Mouse (Mus musculus): Measurements from ENCODE around the gene Mob3b. TPM values are rescaled to one million over a fixed set of nuclear protein-coding genes. Genes with fewer than 3 reads are reported as not detected.

Gene Mob3b
- total RNA-seq, 2 experiments from 2014 or later: 20.9 to 24.1 TPM

GRCm38 (mm10) chr4:35063146-35063719, 94.1 kb downstream of the Mob3b start:
- DNase-seq: no peak

DNA sequence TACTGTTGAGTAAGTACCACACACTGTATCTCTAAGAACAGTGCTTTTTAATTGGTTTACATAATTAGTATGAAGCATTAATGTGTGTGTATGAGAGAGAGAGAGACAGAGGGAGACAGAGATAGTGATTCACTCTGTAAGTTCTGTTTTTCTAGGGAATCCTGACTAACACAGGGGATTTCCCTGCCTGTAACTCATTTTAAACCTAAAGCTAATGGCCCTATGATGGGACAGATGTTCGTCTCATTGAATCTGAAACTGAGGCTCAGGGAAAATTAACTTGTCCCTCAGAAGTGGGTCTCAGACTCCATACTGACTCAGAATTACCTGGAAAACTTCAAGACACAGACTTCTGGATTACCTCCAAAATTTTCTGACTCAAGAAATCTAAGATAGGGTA, 96.3 kb downstream of the Mob3b start:
- DNase-seq: no peak

- no peak for DNase-seq
Observed at GRCm38 (mm10) chr4:35060401-35060800, 96.9 kb downstream of the Mob3b start.

- DNase-seq: no peak
Observed at GRCm38 (mm10) chr4:35054362-35054761, 102.9 kb downstream of the Mob3b start.

GRCm38 (mm10) chr4:35052174-35052942, 104.9 kb downstream of the Mob3b start:
- DNase-seq: no peak

DNA sequence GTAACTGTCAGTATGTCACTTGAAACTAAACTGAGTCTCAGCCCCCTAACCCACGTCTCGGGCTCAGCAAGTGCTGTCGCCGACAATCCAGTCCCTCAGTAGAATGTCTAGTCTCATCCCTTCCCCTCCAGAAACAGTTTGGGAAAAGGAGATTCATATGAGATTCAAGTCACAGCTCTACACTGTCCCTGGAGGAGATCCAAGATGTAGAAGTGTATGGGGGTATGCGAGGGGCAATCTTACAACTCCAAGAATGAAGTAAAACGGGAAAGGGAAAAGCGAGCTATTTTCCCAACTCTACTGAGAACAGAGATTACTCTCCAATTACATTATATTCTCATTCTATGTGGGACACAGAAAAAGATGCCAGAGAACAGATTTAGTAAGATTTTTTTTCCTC, 106.1 kb downstream of the Mob3b start:
- DNase-seq: no peak

GRCm38 (mm10) chr4:35049742-35050058, 107.6 kb downstream of the Mob3b start:
- no peak for DNase-seq

GRCm38 (mm10) chr4:35049036-35049741, 108.1 kb downstream of the Mob3b start:
- DNase-seq: no peak

DNA sequence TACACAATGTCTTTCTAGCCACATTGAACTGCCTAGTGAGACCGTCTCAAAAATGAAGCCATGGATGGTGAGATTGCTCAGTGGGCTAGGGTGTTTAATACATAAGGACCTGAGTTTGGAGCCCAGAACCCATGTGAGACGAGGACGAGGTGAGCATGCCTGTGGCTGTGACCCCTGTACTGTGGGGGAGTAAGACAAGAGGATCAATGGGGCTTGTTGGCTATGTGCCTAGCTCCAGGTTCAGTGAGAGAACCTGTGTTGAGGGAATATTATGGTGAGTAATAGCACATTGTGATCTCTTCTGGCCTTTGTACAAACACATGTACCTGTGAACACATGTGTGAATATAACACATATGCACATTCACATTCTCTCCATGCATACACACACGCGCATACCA, 116.4 kb downstream of the Mob3b start:
- DNase-seq: no peak

- DNase-seq: no peak
Observed at GRCm38 (mm10) chr4:35040306-35040705, 117.0 kb downstream of the Mob3b start.

DNA sequence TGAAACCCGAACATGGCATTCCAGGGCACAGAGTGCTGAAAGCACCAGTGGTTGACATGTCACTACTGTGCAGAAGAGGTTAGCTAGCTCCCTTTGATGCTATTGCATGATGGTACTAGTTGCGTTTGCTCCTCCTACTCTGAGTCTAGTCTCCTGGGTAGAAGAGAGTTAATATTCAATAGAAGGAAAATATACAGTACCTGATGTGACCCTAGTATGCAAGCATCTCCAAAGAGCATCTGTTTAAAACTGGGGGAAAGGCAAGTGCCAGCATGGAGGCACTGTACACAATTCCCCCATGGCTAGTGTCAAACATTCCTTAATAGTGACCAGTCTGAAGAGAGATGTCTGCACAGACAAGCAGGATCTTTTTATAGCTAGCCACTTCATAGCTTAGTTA, 119.5 kb downstream of the Mob3b start:
- DNase-seq: no peak

DNA sequence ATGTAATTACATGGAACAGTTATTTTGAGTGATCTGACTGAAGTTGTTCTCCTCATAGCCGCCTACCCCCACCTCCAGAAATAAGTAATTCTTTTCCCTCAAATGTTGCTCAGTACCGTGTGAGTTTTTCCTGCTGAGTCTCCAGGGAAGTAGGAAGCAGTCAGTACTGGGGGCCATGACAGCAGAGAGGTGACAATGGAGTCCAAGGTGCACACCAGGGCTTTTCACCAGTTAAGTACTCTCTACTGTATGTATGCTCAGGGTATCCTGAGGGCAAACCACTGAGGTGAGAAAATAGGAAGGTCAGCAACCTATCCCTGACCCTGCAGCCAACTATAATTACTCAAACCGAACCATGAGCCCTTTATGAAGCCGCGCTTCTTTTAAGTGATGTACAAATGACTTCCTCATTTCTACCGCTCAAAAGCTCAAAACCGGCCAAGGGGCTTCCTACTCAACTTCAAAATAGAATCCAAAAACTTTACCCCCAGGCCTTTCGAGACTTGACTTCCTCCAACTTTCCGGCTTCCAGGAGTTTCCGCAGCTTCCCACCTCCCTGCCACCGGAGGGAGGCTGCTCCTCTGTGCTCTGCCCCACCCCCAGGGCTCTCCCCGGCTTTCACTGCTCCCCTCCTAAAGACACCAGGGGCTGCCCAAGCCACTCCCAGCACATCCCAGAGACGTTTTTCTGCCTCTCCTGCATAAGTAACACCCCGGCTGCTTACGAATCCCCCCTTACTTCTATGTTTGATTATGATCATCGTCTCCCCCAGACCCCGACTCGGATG, 122.6 kb downstream of the Mob3b start:
- no peak for DNase-seq

- no peak for DNase-seq
Observed at GRCm38 (mm10) chr4:35032758-35033157, 124.5 kb downstream of the Mob3b start.

GRCm38 (mm10) chr4:35031623-35032022, 125.7 kb downstream of the Mob3b start:
- no peak for DNase-seq

DNA sequence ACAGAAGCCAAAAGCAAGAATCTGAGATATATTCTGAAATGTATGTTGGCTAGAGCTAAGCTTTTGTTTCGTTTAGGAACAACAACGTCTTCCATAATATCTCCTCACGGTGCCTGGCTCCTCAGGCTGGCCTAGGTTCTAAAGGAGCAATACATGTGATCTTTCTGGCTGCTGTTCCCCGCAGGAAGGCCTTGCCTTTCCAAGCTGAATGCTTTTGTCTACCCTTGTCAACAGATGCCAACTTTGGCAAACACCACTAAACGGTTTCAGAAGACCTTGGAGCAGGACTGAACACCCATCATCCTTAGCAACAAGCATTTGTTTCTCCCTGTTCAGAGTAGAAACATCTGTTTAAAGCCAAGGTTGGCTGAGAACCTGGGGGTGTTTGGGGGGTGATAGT, 126.1 kb downstream of the Mob3b start:
- peak; percentile 40 for DNase-seq

DNA sequence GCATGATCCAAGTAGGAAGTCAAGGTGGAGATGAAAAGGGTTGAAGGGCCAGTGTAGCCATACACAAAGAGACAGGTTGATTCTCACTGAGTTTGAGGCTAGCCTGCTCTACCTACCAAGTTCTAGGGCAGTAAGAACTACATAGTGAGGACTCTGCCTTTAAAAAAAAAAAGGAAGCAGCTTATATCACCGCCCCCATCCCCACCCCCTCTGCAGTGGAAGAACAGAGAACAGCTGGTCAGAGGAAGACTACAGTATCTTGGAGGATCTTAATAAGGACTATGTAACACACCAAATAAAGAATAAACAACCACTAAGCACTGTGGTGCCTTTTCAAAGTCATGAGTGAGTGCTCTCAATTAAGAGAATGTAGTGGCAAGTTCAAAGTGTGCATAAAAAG, 138.9 kb downstream of the Mob3b start:
- DNase-seq: no peak

GRCm38 (mm10) chr4:35012401-35013307, 144.6 kb downstream of the Mob3b start:
- peak; percentile 29 for DNase-seq

- DNase-seq: no peak
Observed at GRCm38 (mm10) chr4:35006541-35007260, 150.6 kb downstream of the Mob3b start.

DNA sequence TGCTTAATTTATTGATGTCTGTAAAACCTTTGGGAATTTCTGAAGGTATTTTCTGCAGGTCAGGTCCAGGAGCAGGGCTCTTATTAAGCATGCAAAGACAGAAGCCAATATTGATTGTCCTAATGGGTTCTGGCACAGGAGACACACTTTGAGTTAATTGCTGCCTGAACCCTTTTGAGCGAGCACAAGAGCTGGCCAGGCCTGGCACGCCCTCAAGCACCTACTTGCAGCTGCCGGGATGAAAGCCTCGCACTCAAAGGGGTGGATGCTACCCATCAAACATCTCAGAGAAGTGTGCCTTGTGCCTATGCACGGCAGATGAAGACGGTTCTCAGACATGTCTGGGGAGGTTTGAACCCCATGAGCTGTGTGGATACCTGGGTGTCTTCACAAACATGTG, 151.2 kb downstream of the Mob3b start:
- no peak for DNase-seq

- DNase-seq: peak; percentile 56
Observed at GRCm38 (mm10) chr4:35005068-35005769, 152.1 kb downstream of the Mob3b start.

Measured in adrenal gland, postnatal 10 days (tissue).